Mouse (Mus musculus) E14TG2a.4 (cell line): ENCODE measurements around the gene Timm10.

Experiments used
- CTCF ChIP-seq: conservative IDR thresholded peaks from 2 replicates; pipeline ENCODE4 v1.5.1; 2014; ENCODE audit warnings: low read length
- NANOG ChIP-seq: IDR thresholded peaks from 2 replicates; pipeline ENCODE4 v1.6.1; 2014; ENCODE audit warnings: borderline replicate concordance, low read length, mixed read lengths
- POU5F1 ChIP-seq: IDR thresholded peaks from 2 replicates; pipeline ENCODE4 v1.6.1; 2014; ENCODE audit warnings: low read length, borderline replicate concordance

DNA sequence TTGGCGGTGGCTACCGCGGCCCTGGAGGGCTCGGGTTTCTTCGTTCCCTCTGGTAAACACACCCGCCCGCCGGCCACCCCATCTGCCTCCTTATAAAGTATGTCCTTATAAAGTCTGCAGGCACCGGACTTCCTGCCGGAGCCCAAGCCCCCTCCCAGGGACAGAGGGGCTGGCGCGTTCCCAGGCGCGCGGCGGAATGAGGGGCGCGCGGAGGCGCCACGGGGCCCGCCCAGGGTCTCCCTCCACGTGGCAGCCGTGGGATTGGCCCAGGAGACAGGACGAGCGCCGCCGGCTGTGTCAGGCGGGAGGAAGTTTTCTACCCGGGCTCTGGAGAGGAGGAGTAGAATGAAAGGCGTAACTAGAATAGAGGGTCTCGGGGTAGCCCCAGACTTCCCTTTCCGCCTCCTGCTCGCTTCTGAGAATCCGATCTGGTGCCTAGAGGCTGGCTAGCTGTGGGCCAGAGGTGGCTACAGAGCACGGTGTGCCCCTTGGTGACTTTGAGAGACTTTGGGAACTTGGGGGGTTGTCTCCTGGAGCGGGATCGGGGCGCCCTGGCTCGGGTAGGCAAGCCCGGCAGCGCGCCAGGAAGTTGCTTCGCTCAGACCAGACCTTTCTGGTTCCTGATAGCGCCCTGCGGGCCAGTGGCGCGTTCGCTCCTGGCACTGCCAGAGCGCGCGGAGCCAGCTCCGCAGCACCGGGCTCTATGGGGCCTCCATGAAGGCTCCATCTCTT, 13.4 kb downstream of the Timm10 start:
- TF ChIP-seq CTCF: no peak
- TF ChIP-seq POU5F1: no peak
- TF ChIP-seq NANOG: no peak
